Comparison of ENCODE assay signal across 8 mouse cellular contexts in the genomic region with DNA sequence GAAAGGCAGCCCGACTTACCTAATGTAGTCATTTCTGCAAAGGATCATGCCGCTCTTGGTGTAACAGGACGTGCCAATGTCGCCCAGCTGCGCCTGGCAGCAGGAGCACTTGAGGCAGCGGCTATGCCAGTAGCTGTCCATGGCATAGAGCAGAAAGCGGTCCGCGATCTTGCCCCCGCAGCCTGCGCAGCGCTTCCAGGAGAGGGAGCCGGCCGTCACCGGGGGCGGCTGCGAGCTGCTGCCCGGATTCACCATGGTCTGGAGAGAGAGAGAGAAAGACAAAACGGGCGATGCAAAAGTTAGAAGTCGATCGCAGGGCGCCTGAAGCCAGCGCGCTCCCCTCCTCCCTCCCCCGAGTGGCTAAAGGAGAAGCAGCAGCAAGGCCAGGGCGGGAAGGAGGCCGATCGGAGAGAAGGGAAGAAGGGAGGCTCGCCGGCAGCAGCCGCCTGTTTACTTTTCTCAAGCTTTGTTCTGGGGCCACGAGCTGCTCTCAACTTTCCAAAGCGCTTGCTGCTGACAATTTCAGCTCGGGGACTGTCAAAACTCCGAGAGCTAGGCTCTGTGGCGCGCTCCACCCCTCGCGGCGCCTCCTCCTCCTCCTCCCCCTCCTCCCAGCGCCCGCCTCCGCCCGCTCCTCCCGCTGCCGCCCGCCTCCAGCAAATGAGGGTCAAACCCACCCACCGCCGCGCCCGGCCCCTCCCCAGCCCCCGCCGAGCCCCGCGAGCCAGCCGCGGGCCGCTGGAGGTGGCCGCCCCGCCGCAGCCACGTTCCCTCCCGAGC. TPM values are rescaled to one million over a fixed set of nuclear protein-coding genes. Genes with fewer than 3 reads are reported as not detected.
DNase-seq lines count a peak whose midpoint lies in the region; ATAC-seq and TF ChIP-seq lines count a peak whose summit lies in the region.

No protein-coding gene starts in this region.

- TF ChIP-seq CTCF in ES-Bruce4 (IDR thresholded peaks at IDR 0.05; ENCODE audit: low read depth, low read length) = no peak

- no peaks in the 10 kb centered on the region; the same call in 1 of the 2 replicates for H3K9me3 ChIP-seq in ES-Bruce4 (replicated peaks; ENCODE audit: control insufficient read depth, insufficient read depth, low read length, poor library complexity, severe bottlenecking)
- no peaks in the 10 kb centered on the region for H3K9me3 ChIP-seq in forebrain, embryonic 15.5 days

- peak overlapping the region; percentile 89 for H3K4me2 ChIP-seq in forebrain, embryonic 15.5 days (replicated peaks)

- WGBS in forebrain, embryonic 15.5 days = under 1% methylated on average over 64 of the region's 64 CpGs
- WGBS in macrophage (ENCODE audit: missing documents) = under 1% methylated on average over 43 of the region's 64 CpGs

- H3K4me1 ChIP-seq in ES-Bruce4 (ENCODE audit: control insufficient read depth, insufficient read depth, low read length) = no peaks in the 10 kb centered on the region
- H3K4me1 ChIP-seq in brown adipose tissue, adult 24 weeks (ENCODE audit: control insufficient read depth, insufficient read depth, insufficient read length, low read length) = 0 out of 2 replicates have a peak, but pooled peaks cover 4% of the 10 kb centered on the region
- H3K4me1 ChIP-seq in forebrain, embryonic 15.5 days = peaks cover 58% of the 10 kb centered on the region

- H3K9ac ChIP-seq in ES-Bruce4 (ENCODE audit: low read depth, poor library complexity, severe bottlenecking) = peak overlapping the region; percentile 51
- peak overlapping the region; percentile 83 for H3K9ac ChIP-seq in forebrain, embryonic 15.5 days (replicated peaks)

- no peaks in the 10 kb centered on the region; the same call in 1 of the 2 replicates for H3K36me3 ChIP-seq in ES-Bruce4 (ENCODE audit: control insufficient read depth, insufficient read depth, low read length, poor library complexity, severe bottlenecking)
- no peaks in the 10 kb centered on the region for H3K36me3 ChIP-seq in forebrain, embryonic 15.5 days
- no peaks in the 10 kb centered on the region for H3K36me3 ChIP-seq in macrophage (ENCODE audit: inconsistent target)

- TF ChIP-seq POLR2A in ES-Bruce4 (IDR thresholded peaks at IDR 0.05; ENCODE audit: insufficient read depth, low read length) = no peak

- peak; percentile 66 to 79 for DNase-seq in layer of hippocampus, postnatal 10 days (ENCODE audit: low spot score in 2 of 2)
- DNase-seq in right cerebral cortex, adult 18-20 months = peak; percentile 73
- DNase-seq in urinary bladder, adult 2 months (ENCODE audit: low spot score) = peak; percentile 82

- peaks cover 5% of the 10 kb centered on the region; the same call in 1 of the 2 replicates for H3K27me3 ChIP-seq in ES-Bruce4 (ENCODE audit: control insufficient read depth, insufficient read depth, low read length, poor library complexity, severe bottlenecking)
- H3K27me3 ChIP-seq in forebrain, embryonic 15.5 days = no peaks in the 10 kb centered on the region

- peaks cover 56% of the 10 kb centered on the region for H3K79me2 ChIP-seq in macrophage (ENCODE audit: inconsistent target)

- H3K27ac ChIP-seq in ES-Bruce4 (ENCODE audit: insufficient read depth, low read length) (no peak overlapping the region), macrophage (peak overlapping the region; percentile 69)
- peak overlapping the region; percentile 73; the same call in 1 of the 2 replicates for H3K27ac ChIP-seq in brown adipose tissue, adult 24 weeks (replicated peaks; ENCODE audit: low read depth, low read length)
- peak overlapping the region; percentile 97 for H3K27ac ChIP-seq in forebrain, embryonic 15.5 days (replicated peaks)

- ATAC-seq in forebrain, embryonic 15.5 days (replicated peaks) = peak; percentile 17
- peak; percentile 8 to 25 for ATAC-seq in hematopoietic stem cell, adult 5-6 weeks (replicated peaks in 1 of 2; ENCODE audit: insufficient read depth in 1 of 2, low FRiP score in 2 of 2, low TSS enrichment in 1 of 2, low read depth in 1 of 2, poor library complexity in 2 of 2, severe bottlenecking in 2 of 2)

- no peak for TF ChIP-seq EP300 in ES-Bruce4 (IDR thresholded peaks at IDR 0.05; ENCODE audit: insufficient read depth, low read depth, low read length)

- H3K4me3 ChIP-seq in ES-Bruce4 (ENCODE audit: low read depth, low read length) (peak overlapping the region; percentile 70), macrophage (ENCODE audit: inconsistent target) (peak overlapping the region; percentile 90)
- peak overlapping the region; percentile 84 for H3K4me3 ChIP-seq in brown adipose tissue, adult 24 weeks (ENCODE audit: insufficient read depth, low read depth, low read length)
- H3K4me3 ChIP-seq in forebrain, embryonic 15.5 days = peak overlapping the region; percentile 71

RNA-seq across cellular contexts. Expression of a gene that starts 3.0 kb away (rescaled TPM):
- 28.9 and 30.7 TPM in 2 replicates for polyA plus RNA-seq in ES-Bruce4 (2011; ENCODE audit: insufficient read depth, insufficient read length, low read depth, missing spikeins)
- 56.3 and 75.0 TPM in 2 replicates for polyA plus RNA-seq in brown adipose tissue, adult 24 weeks (2012; ENCODE audit: insufficient read depth, insufficient read length, missing spikeins)
- polyA plus RNA-seq in forebrain, embryonic 15.5 days (2015; fragmentation: Nextera tagmentation; extraction: Ambion mirVana) = 133 and 136 TPM in 2 replicates
- total RNA-seq in hematopoietic stem cell, adult 5-6 weeks (2017) = 36.6 and 47.0 TPM in 2 replicates
- total RNA-seq in layer of hippocampus, postnatal 10 days (2021) = 100 to 1,000 TPM; 191 to 204 TPM
- 100 to 1,000 TPM in 13 of 26 experiments, 10 to 100 TPM in 13; 21.2 to 441 (median 91.6) TPM for total RNA-seq in macrophage (2018; cell fraction: chromatin; rRNA removed)
- 100 to 1,000 TPM in 13 of 26 experiments, 10 to 100 TPM in 13; 23.3 to 185 (median 71.2) TPM for total RNA-seq in macrophage (2018; cell fraction: cytosol; rRNA removed)
- total RNA-seq in macrophage (2018; cell fraction: nucleus; rRNA removed) = 100 to 1,000 TPM in 13 of 26 experiments, 10 to 100 TPM in 13; 19.9 to 336 (median 89.7) TPM
- polyA plus RNA-seq in macrophage (2018) = 27.9 to 34.5 TPM (median 31.9 TPM) in 3 replicates
- 175 and 179 TPM in 2 replicates for polyA plus RNA-seq in urinary bladder, adult 2 months (2012; rRNA removed)
